Mouse (Mus musculus) heart, postnatal 0 days (tissue): ENCODE data around the gene Snrnp25. TPM values are rescaled to one million over a fixed set of nuclear protein-coding genes. Genes with fewer than 3 reads are reported as not detected.

Experiments
- ATAC-seq: fragments of 200-750 bp; cut with Nextera tagmentation; 2 replicates; pipeline ENCODE4 v1.8.0; 2017; ENCODE audit warnings: low read depth, moderate number of reproducible peaks, moderate library complexity; ENCODE audit not compliant: insufficient read depth
- DNase-seq: peaks from one replicate; pipeline ENCODE4 v3.0.0-alpha.2; 2016; ENCODE audit warnings: low spot score
- H3K27ac ChIP-seq: fragments of 300-500 bp; sonication (generic); 2 replicates; pipeline ENCODE4 v1.5.1; 2014; ENCODE audit warnings: low read depth, mild to moderate bottlenecking
- H3K27me3 ChIP-seq: fragments of 300-500 bp; sonication (generic); 2 replicates; pipeline ENCODE4 v1.6.1; 2014; ENCODE audit warnings: low read length, mixed read lengths; ENCODE audit not compliant: control insufficient read depth, insufficient read depth
- H3K36me3 ChIP-seq: fragments of 300-500 bp; sonication (generic); replicated peaks from 2 replicates; pipeline ENCODE4 v1.6.1; 2014; ENCODE audit warnings: low read length, mixed read lengths; ENCODE audit not compliant: control insufficient read depth, insufficient read depth
- H3K4me1 ChIP-seq: fragments of 300-500 bp; sonication (generic); 2 replicates; pipeline ENCODE4 v1.6.1; 2014; ENCODE audit warnings: antibody characterized with exemption; ENCODE audit not compliant: control insufficient read depth, insufficient read depth
- H3K4me2 ChIP-seq: fragments of 300-500 bp; sonication (generic); 2 replicates; pipeline ENCODE4 v1.6.1; 2014; ENCODE audit warnings: low read depth, mild to moderate bottlenecking, low read length, moderate library complexity
- H3K4me3 ChIP-seq: fragments of 300-500 bp; sonication (generic); 2 replicates; pipeline ENCODE4 v1.5.1; 2014; ENCODE audit warnings: low read depth, low read length
- H3K9ac ChIP-seq: fragments of 300-500 bp; sonication (generic); replicated peaks from 2 replicates; pipeline ENCODE4 v1.6.1; 2014; ENCODE audit warnings: low read depth, low read length, mixed read lengths
- H3K9me3 ChIP-seq: fragments of 300-500 bp; sonication (generic); replicated peaks from 2 replicates; pipeline ENCODE4 v1.6.1; 2016; ENCODE audit warnings: low read length; ENCODE audit not compliant: control insufficient read depth
- CTCF ChIP-seq: IDR thresholded peaks from 2 replicates; pipeline ENCODE4 v1.5.1; 2016; ENCODE audit warnings: antibody characterized with exemption, control low read depth, low read depth
- EP300 ChIP-seq: IDR thresholded peaks from 2 replicates; pipeline ENCODE4 v1.6.1; 2016; ENCODE audit warnings: antibody characterized with exemption, low read depth
- WGBS: fragments of 180-500 bp; shearing (Covaris S2); extraction: QIAGEN DNeasy Blood & Tissue Kit; methylation state at CpG from one replicate; pipeline ENCODE4 v1.1.7; 2014; 5-methylcytosine and 5-hydroxymethylcytosine counted together
- polyA plus RNA-seq: library from polyadenylated mRNA; unstranded; fragments of >200 nt; fragmentation: Nextera tagmentation; extraction: Ambion mirVana; gene quantifications from 2 replicates; pipeline ENCODE4 v1.2.1, GENCODE M21; 2015
- total RNA-seq: library from RNA; depleted of rRNA; stranded (reverse); fragments of >200 nt; gene quantifications from 2 replicates; pipeline ENCODE4 v1.2.3, GENCODE M21; 2014; ENCODE audit warnings: low replicate concordance

Gene Snrnp25
- total and polyA plus RNA-seq, 2 experiments from 2014 or later: 12.9 to 27.1 TPM

GRCm38 (mm10) chr11:32236132-32236531, 30.9 kb downstream of the Snrnp25 start:
- Histone ChIP-seq H3K27ac (no peak overlapping the region), H3K4me2 (no peak overlapping the region), H3K27me3 (no peaks in the 10 kb centered on the region), H3K9me3 (no peaks in the 10 kb centered on the region), H3K36me3 (peaks cover 55% of the 10 kb centered on the region), H3K4me3 (no peak overlapping the region), H3K9ac (0 out of 2 replicates have a peak overlapping the region, but pooled peaks have one; percentile 5), H3K4me1 (peaks cover 21% of the 10 kb centered on the region)
- DNase-seq (no peak), ATAC-seq (no peak)
- WGBS: 54% methylated on average over 2 of the region's 2 CpGs
- TF ChIP-seq EP300 (no peak), CTCF (no peak)

GRCm38 (mm10) chr11:32236712-32237410, 31.6 kb downstream of the Snrnp25 start:
- peaks cover 21% of the 10 kb centered on the region for H3K4me1 ChIP-seq
- H3K4me2 ChIP-seq: no peak overlapping the region
- TF ChIP-seq CTCF: peak; percentile 49
- TF ChIP-seq EP300: no peak
- H3K4me3 ChIP-seq: no peak overlapping the region
- H3K27me3 ChIP-seq: no peaks in the 10 kb centered on the region
- DNase-seq: peak; percentile 39
- 58% methylated on average over 9 of the region's 9 CpGs for WGBS
- H3K9me3 ChIP-seq: no peaks in the 10 kb centered on the region
- ATAC-seq: no peak
- H3K27ac ChIP-seq: no peak overlapping the region
- H3K36me3 ChIP-seq: peaks cover 54% of the 10 kb centered on the region
- no peak overlapping the region for H3K9ac ChIP-seq

GRCm38 (mm10) chr11:32237411-32237795, 32.2 kb downstream of the Snrnp25 start:
- Histone ChIP-seq H3K36me3 (peaks cover 49% of the 10 kb centered on the region), H3K9me3 (no peaks in the 10 kb centered on the region), H3K27me3 (no peaks in the 10 kb centered on the region), H3K4me1 (peaks cover 21% of the 10 kb centered on the region), H3K27ac (no peak overlapping the region), H3K4me2 (no peak overlapping the region), H3K4me3 (no peak overlapping the region), H3K9ac (no peak overlapping the region)
- TF ChIP-seq EP300 (no peak), CTCF (no peak)
- ATAC-seq: no peak
- WGBS: 81% methylated on average over 3 of the region's 3 CpGs
- no peak for DNase-seq

GRCm38 (mm10) chr11:32238093-32238860, 33.1 kb downstream of the Snrnp25 start:
- Histone ChIP-seq H3K27ac (no peak overlapping the region), H3K4me3 (no peak overlapping the region), H3K27me3 (no peaks in the 10 kb centered on the region), H3K4me1 (peaks cover 23% of the 10 kb centered on the region), H3K9ac (no peak overlapping the region), H3K9me3 (no peaks in the 10 kb centered on the region), H3K36me3 (peaks cover 40% of the 10 kb centered on the region), H3K4me2 (no peak overlapping the region)
- TF ChIP-seq EP300 (no peak), CTCF (peak; percentile 98)
- peak; percentile 63 for DNase-seq
- 70% methylated on average over 5 of the region's 5 CpGs for WGBS
- ATAC-seq: peak; percentile 67

GRCm38 (mm10) chr11:32241391-32241790, 36.2 kb downstream of the Snrnp25 start:
- ATAC-seq (no peak), DNase-seq (no peak)
- peaks cover 18% of the 10 kb centered on the region for H3K4me1 ChIP-seq
- peaks cover 39% of the 10 kb centered on the region; the same call in 1 of the 2 replicates for H3K36me3 ChIP-seq
- no peak overlapping the region for H3K27ac ChIP-seq
- no peaks in the 10 kb centered on the region for H3K9me3 ChIP-seq
- H3K4me3 ChIP-seq: no peak overlapping the region
- H3K4me2 ChIP-seq: no peak overlapping the region
- no peak overlapping the region for H3K9ac ChIP-seq
- TF ChIP-seq EP300 (no peak), CTCF (no peak)
- H3K27me3 ChIP-seq: no peaks in the 10 kb centered on the region
